Mouse (Mus musculus) granulocyte monocyte progenitor cell, adult 5-6 weeks (primary cell): ENCODE measurements around the gene Arid3b. TPM values are rescaled to one million over a fixed set of nuclear protein-coding genes. Genes with fewer than 3 reads are reported as not detected.

Source experiments
- ATAC-seq: replicated peaks from 2 replicates; pipeline ENCODE4 v1.8.0; 2016; ENCODE audit warnings: mild to moderate bottlenecking, moderate TSS enrichment, inconsistent platforms; ENCODE audit not compliant: poor library complexity, severe bottlenecking
- total RNA-seq, 2 experiments: library from RNA; stranded (forward) in 1 of 2; stranded (reverse) in 1 of 2; fragments of 200-712, 200-1000 nt in 1 of 2; fragments of >200 nt in 1 of 2; fragmentation: Nextera tagmentation in 1 of 2; gene quantifications; 2 replicates each; pipeline ENCODE4 v1.2.3; 2014 to 2017

Gene Arid3b
- total RNA-seq, 2 experiments from 2014 or later = 1.3 to 3.6 TPM

- ATAC-seq = no peak
Observed at GRCm38 (mm10) chr9:57758528-57758927, 78.1 kb downstream of the Arid3b start.

GRCm38 (mm10) chr9:57757578-57757977, 79.0 kb downstream of the Arid3b start:
- no peak for ATAC-seq

GRCm38 (mm10) chr9:57750901-57751300, 85.7 kb downstream of the Arid3b start:
- no peak for ATAC-seq

GRCm38 (mm10) chr9:57748831-57749230, 87.8 kb downstream of the Arid3b start:
- ATAC-seq = no peak

GRCm38 (mm10) chr9:57748137-57748536, 88.5 kb downstream of the Arid3b start:
- no peak for ATAC-seq

- ATAC-seq = no peak; the same call in 1 of the 2 replicates
Observed at GRCm38 (mm10) chr9:57747067-57747466, 89.5 kb downstream of the Arid3b start.

GRCm38 (mm10) chr9:57744462-57745091, 92.0 kb downstream of the Arid3b start:
- peak; percentile 78 for ATAC-seq

Other genes starting within 250 kb of the Arid3b start
- gene Ulk3, start 247.3 kb downstream of the Arid3b start, total RNA-seq (2014; fragmentation: Nextera tagmentation) = 9.9 and 12.9 TPM in 2 replicates
- gene Ulk3, start 247.3 kb downstream of the Arid3b start, total RNA-seq (2017) = 3.1 and 6.0 TPM in 2 replicates
- not detected in 2 replicates for gene Cplx3, start 230.5 kb downstream of the Arid3b start, total RNA-seq (2014; fragmentation: Nextera tagmentation)
- gene Cplx3, start 230.5 kb downstream of the Arid3b start, total RNA-seq (2017) = not detected in 2 replicates
- gene Lman1l, start 216.0 kb downstream of the Arid3b start, total RNA-seq (2014; fragmentation: Nextera tagmentation) = not detected in 2 replicates
- gene Lman1l, start 216.0 kb downstream of the Arid3b start, total RNA-seq (2017) = not detected in 2 replicates
- 86.9 and 92.3 TPM in 2 replicates for gene Csk, start 183.2 kb downstream of the Arid3b start, total RNA-seq (2014; fragmentation: Nextera tagmentation)
- gene Csk, start 183.2 kb downstream of the Arid3b start, total RNA-seq (2017) = 83.8 and 113 TPM in 2 replicates
- gene Cyp1a2, start 153.1 kb downstream of the Arid3b start, total RNA-seq (2014; fragmentation: Nextera tagmentation) = not detected in 2 replicates
- gene Cyp1a2, start 153.1 kb downstream of the Arid3b start, total RNA-seq (2017) = not detected in 2 replicates
- gene Cyp1a1, start 148.9 kb downstream of the Arid3b start, total RNA-seq (2014; fragmentation: Nextera tagmentation) = not detected in 2 replicates
- gene Cyp1a1, start 148.9 kb downstream of the Arid3b start, total RNA-seq (2017) = not detected in 2 replicates
- 14.6 and 20.3 TPM in 2 replicates for gene Edc3, start 128.3 kb downstream of the Arid3b start, total RNA-seq (2014; fragmentation: Nextera tagmentation)
- gene Edc3, start 128.3 kb downstream of the Arid3b start, total RNA-seq (2017) = 3.5 and 4.3 TPM in 2 replicates
- 44.0 and 48.0 TPM in 2 replicates for gene Clk3, start 70.9 kb downstream of the Arid3b start, total RNA-seq (2014; fragmentation: Nextera tagmentation)
- 36.8 and 49.9 TPM in 2 replicates for gene Clk3, start 70.9 kb downstream of the Arid3b start, total RNA-seq (2017)
- 84.9 and 113 TPM in 2 replicates for gene Ubl7, start 74.2 kb upstream of the Arid3b start, total RNA-seq (2014; fragmentation: Nextera tagmentation)
- 11.7 and 19.3 TPM in 2 replicates for gene Ubl7, start 74.2 kb upstream of the Arid3b start, total RNA-seq (2017)
- 0.51 TPM in 1 of 2 replicates, not detected in the other for gene Sema7a, start 103.3 kb upstream of the Arid3b start, total RNA-seq (2014; fragmentation: Nextera tagmentation)
- 0.26 TPM in 1 of 2 replicates, not detected in the other for gene Sema7a, start 103.3 kb upstream of the Arid3b start, total RNA-seq (2017)
- 0.58 and 7.0 TPM in 2 replicates for gene Cyp11a1, start 169.6 kb upstream of the Arid3b start, total RNA-seq (2014; fragmentation: Nextera tagmentation)
- 0.52 and 1.2 TPM in 2 replicates for gene Cyp11a1, start 169.6 kb upstream of the Arid3b start, total RNA-seq (2017)
- gene Stra6, start 227.0 kb upstream of the Arid3b start, total RNA-seq (2014; fragmentation: Nextera tagmentation) = not detected in 2 replicates
- gene Stra6, start 227.0 kb upstream of the Arid3b start, total RNA-seq (2017) = not detected in 2 replicates